Mouse (Mus musculus) lung, postnatal 0 days (tissue): ENCODE measurements at regions not wholly inside any gene's neighbourhood (a gene's known extent, or its start where the extent isn't known, plus 50 kb on each side); places are given as distances from the start of the nearest gene placed in this dataset.

Experiments used
- ATAC-seq: fragments of 200-750 bp; cut with Nextera tagmentation; 2 replicates; pipeline ENCODE4 v1.8.0; 2017; ENCODE audit warnings: moderate library complexity
- DNase-seq: peaks from one replicate; pipeline ENCODE4 v3.0.0-alpha.2; 2016; ENCODE audit warnings: low spot score
- H3K27ac ChIP-seq: fragments of 300-500 bp; sonication (generic); 2 replicates; pipeline ENCODE4 v1.5.1; 2014; ENCODE audit warnings: antibody characterized with exemption, mild to moderate bottlenecking, low read length, mixed read lengths
- H3K27me3 ChIP-seq: fragments of 300-500 bp; sonication (generic); replicated peaks from 2 replicates; pipeline ENCODE4 v1.6.1; 2014; ENCODE audit warnings: low read length, mixed read lengths; ENCODE audit not compliant: insufficient read depth
- H3K36me3 ChIP-seq: fragments of 300-500 bp; sonication (generic); 2 replicates; pipeline ENCODE4 v1.6.1; 2014; ENCODE audit warnings: low read length, mixed read lengths; ENCODE audit not compliant: insufficient read depth
- H3K4me1 ChIP-seq: fragments of 300-500 bp; sonication (generic); 2 replicates; pipeline ENCODE4 v1.6.1; 2014; ENCODE audit warnings: antibody characterized with exemption, low read depth, low read length, mixed read lengths; ENCODE audit not compliant: insufficient read depth
- H3K4me2 ChIP-seq: fragments of 300-500 bp; sonication (generic); replicated peaks from 2 replicates; pipeline ENCODE4 v1.6.1; 2014; ENCODE audit warnings: low read depth, mild to moderate bottlenecking, low read length, moderate library complexity, mixed read lengths
- H3K4me3 ChIP-seq: fragments of 300-500 bp; sonication (generic); 2 replicates; pipeline ENCODE4 v1.5.1; 2014; ENCODE audit warnings: low read depth, low read length
- H3K9ac ChIP-seq: fragments of 300-500 bp; sonication (generic); replicated peaks from 2 replicates; pipeline ENCODE4 v1.6.1; 2014; ENCODE audit warnings: low read depth, mild to moderate bottlenecking
- H3K9me3 ChIP-seq: fragments of 300-500 bp; sonication (generic); 2 replicates; pipeline ENCODE4 v1.6.1; 2016; ENCODE audit warnings: low read length, mixed read lengths
- CTCF ChIP-seq: IDR thresholded peaks from 2 replicates; pipeline ENCODE4 v1.5.1; 2016; ENCODE audit warnings: antibody characterized with exemption, mild to moderate bottlenecking
- EP300 ChIP-seq: IDR thresholded peaks from 2 replicates; pipeline ENCODE4 v1.6.1; 2016; ENCODE audit warnings: antibody characterized with exemption, mild to moderate bottlenecking, control low read depth
- WGBS: fragments of 180-500 bp; shearing (Covaris S2); extraction: QIAGEN DNeasy Blood & Tissue Kit; methylation state at CpG from one replicate; pipeline ENCODE4 v1.1.7; 2014; 5-methylcytosine and 5-hydroxymethylcytosine counted together

DNA sequence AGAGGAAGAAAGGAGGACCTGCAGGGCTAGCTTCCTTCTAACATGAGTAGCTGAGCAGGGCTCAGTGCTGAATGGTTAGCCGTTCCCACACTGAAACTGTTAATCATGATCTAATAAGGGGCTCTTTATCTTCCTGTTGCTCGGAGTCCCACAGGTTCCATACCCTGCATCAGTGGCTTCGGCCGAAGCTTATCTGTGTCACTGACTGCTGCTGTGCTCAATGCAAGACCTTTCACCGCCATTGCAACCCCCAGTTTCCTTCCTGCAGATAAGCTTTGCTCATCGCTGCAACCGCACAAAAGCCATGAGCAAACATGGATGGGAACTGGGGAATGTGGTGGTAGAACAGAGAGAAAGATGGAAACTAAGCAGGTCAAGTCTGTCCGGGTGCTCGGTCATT, 63.5 kb upstream of the Ahr start:
- H3K9me3 ChIP-seq: no peaks in the 10 kb centered on the region
- DNase-seq (no peak), ATAC-seq (no peak)
- H3K4me1 ChIP-seq: no peaks in the 10 kb centered on the region
- H3K36me3 ChIP-seq: no peaks in the 10 kb centered on the region
- no peaks in the 10 kb centered on the region for H3K27me3 ChIP-seq
- TF ChIP-seq CTCF (no peak), EP300 (no peak)
- no peak overlapping the region for H3K27ac ChIP-seq
- no peak overlapping the region for H3K4me3 ChIP-seq
- H3K4me2 ChIP-seq: no peak overlapping the region
- WGBS: 47% methylated on average over 9 of the region's 9 CpGs
- H3K9ac ChIP-seq: no peak overlapping the region

DNA sequence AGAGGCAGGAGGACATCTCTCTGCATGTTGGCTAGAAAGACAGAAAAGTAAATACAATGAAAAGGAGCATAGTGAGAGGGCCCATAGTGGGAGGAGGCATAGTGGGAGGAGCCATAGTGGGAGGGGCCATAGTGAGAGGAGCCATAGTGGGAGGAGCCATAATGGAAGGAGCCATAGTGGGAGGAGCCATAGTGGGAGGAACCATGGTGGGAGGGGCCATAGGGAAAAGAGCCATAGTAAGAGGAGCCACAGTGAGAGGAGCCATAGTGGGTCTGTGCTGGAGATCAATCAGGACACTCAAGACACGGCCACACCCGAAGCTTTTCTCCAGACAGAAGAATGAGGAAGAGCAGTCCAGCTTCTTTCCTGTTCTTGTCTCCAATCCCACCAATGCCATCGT, 58.0 kb upstream of the Ahr start:
- Histone ChIP-seq H3K4me1 (no peaks in the 10 kb centered on the region), H3K36me3 (no peaks in the 10 kb centered on the region), H3K27ac (no peak overlapping the region), H3K4me2 (no peak overlapping the region), H3K4me3 (no peak overlapping the region), H3K27me3 (no peaks in the 10 kb centered on the region), H3K9me3 (no peaks in the 10 kb centered on the region), H3K9ac (no peak overlapping the region)
- TF ChIP-seq CTCF (no peak), EP300 (no peak)
- DNase-seq (no peak), ATAC-seq (no peak)
- WGBS: 78% methylated on average over 3 of the region's 3 CpGs
